Mouse (Mus musculus): ENCODE measurements at regions not wholly inside any gene's neighbourhood (a gene's known extent, or its start where the extent isn't known, plus 50 kb on each side); places are given as distances from the start of the nearest gene placed in this dataset.

DNA sequence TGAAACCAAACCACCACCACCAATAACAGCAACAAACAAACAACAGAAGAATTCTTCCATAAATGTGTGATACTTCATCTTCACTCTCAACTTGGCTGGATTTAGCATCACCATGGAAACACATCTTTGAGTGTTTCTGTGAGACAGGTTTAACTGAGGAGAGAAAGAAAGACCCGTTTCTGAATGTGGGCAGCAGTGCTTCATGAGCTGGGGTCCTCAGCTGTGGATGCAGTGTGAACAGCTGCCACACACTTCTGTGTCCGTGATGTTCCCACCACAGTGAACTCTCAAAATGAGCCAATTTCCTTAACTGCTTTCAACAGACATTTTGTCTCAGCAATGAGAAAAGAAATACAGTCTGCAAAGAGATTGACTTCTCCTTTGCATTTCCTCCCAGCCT is 55.5 kb upstream of the Lhcgr start:
- no peak overlapping the region for H3K4me2 ChIP-seq (replicated peaks)
- no peaks in the 10 kb centered on the region for H3K4me1 ChIP-seq
- ATAC-seq (ENCODE audit: low FRiP score, low read depth): no peak
- H3K27me3 ChIP-seq (replicated peaks): no peaks in the 10 kb centered on the region
- no peak overlapping the region for H3K9ac ChIP-seq
- no peak overlapping the region for H3K4me3 ChIP-seq
- no peak overlapping the region for H3K27ac ChIP-seq
- no peaks in the 10 kb centered on the region for H3K36me3 ChIP-seq
- WGBS: 80% methylated on average over 2 of the region's 2 CpGs
- H3K9me3 ChIP-seq: no peaks in the 10 kb centered on the region

- no peak overlapping the region for H3K9ac ChIP-seq
- H3K27ac ChIP-seq: no peak overlapping the region
- no peaks in the 10 kb centered on the region for H3K4me1 ChIP-seq
- H3K9me3 ChIP-seq: no peaks in the 10 kb centered on the region
- H3K36me3 ChIP-seq: no peaks in the 10 kb centered on the region
- WGBS: 94% methylated on average over 7 of the region's 7 CpGs
- no peak overlapping the region for H3K4me2 ChIP-seq (replicated peaks)
- H3K4me3 ChIP-seq: no peak overlapping the region
- no peaks in the 10 kb centered on the region for H3K27me3 ChIP-seq (replicated peaks)
- ATAC-seq (ENCODE audit: low FRiP score, low read depth): no peak
Measured at GRCm38 (mm10) chr17:88845278-88845677, 53.5 kb upstream of the Lhcgr start.
